Mouse (Mus musculus) regulatory T cell (primary cell): ENCODE results near the gene Tmem185b.

Source experiments
- in situ Hi-C: fragments of 300-600 bp; cut with MboI, MseI; formaldehyde crosslinking; loops from one replicate; pipeline ENCODE4 v1.15.1; 2025; ENCODE audit warnings: high pct_unique_total_duplicates

Tmem185b gene

DNA sequence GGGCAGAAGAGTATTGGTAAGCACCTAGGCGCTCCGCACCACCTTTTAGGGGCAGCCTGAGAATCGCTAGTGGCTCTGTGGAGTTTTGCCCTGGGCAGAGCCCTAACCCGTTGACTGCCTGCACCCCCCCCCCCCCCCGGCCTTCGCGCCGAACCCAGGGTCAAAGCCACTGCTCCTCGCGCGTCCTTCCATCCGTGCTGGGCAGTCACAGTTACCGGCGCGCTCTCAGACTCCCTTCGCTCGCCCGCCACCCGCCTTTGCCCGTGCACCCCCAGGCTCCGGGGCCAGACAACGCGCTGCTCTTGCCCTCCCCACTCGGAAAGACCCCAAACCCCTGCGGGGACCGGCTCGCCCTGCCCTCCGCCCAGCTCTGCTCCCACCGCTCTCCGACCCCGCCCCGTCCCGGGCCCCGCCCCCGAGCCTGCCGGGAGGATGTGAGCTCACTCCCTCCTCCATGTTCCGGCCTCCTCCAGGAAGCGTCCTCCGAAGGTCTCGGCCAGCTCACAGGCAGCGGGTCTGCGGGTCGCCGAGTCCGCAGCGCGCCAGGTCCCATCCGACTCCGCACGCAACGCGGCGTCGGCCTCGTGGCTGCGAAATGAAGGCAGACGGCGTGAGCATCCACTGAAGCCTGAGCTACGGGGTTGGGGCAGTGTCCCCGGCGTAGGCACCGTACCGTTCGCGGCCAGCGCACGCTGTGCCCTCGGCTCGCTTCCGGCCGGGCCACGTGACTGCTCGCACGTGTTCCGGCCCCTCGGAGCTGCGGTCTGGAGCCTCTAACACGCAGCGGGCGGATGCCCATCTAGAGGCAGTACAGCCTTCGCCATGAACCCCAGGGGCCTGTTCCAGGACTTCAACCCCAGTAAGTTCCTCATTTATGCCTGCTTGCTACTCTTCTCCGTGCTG, at the start of gene Tmem185b:
Gene Tmem185b (plus strand): TSS at position 472 of the 903 bp plus-strand sequence.
- in situ Hi-C loops, result no loop called here

DNA sequence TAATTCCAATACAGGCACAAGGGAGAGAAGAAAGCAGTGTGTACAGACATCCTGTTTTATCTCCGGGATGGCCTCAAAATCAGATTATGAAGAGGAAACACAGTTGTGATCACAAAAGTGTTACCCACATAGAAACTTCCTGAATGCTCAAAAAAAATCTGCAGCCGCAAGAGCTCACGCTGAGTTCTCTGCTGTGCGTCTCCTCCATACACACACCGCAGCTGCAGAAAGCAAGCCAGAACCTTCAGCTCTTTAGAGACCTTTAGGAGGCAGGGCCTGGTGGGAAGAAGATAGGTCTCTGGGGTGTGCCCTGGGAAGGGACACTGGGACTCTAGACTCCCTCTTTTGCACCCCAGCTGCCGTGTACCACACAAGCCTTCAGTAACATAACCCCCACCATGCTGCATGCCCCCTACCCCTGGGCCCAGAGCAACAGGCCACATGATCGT, 49.0 kb upstream of the Tmem185b start:
- in situ Hi-C loops, result loop anchor here (10.0 kb wide), 1 partner anchor 228 kb away; no protein-coding TSS in a partner anchor

DNA sequence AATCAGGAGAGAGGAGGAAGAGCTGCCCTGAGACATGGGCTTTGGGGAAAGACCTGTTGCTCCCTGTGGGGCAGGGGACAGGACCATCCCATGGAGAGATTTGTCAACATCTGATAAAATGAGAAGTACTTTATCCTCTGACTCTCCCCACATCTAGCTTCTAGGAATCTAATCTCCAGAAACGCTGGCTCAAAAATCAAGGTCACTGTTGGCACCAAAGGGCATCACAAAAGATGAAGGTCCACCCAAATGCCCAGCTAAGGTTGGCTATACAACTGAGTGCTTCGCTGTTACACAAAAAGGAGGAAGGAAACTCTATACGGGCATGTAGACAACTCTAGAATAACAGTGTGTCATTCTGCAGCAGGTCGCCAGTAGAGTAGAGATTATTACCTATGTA, 46.3 kb upstream of the Tmem185b start:
- in situ Hi-C loops, result loop anchor here (10.0 kb wide), 1 partner anchor 225 kb away; no protein-coding TSS in a partner anchor

DNA sequence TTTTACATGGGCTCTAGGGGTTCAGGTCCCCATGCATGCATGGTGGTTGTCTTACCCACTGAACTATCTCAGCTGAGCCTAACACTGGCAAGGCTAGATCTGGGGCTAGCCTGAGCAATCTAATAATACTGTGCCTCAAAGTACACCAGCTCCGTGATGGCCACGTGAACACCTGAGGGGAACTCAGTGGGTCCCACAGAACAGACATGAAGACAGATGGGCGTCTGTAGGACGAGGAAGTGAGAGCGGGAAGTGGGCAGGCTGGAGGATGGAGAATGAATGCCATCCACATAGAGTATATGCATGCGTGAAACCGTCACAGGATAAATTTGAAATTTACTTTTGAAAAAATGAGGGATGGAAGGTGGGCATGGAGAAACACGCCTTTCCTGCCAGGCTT, 45.3 kb upstream of the Tmem185b start:
- in situ Hi-C loops, result no loop called here

DNA sequence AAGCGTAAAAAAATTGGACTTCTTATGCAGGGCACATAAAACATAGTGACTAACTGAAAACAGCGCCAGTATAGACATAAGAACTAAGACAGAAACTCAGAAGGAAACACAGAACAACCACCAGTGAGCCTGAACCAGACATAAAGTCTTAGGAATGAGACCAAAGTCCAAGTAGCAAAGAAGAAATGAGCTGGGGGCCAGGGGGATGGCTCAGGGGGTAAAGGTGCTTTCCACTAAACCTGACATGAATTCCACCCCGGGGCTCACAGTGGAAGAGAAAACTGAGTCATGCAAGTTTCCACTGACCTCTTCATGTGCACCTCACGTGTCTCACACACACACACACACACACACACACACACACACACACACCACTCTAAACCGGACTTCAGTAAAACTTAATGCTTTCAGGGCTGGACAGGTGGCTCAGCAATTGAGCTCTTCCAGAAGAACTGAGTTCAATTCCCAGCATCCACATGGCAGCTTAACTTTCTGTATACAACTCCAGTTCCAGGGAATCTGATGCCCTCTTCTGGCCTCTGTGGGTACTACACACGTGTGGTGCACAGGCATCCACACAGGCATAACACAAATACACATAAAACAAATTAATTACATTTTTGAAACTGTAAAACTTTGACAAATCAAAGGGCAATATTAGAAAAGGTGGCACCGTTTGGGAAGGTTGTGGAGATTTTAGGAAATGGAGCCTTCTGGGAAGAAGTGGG, 44.6 kb upstream of the Tmem185b start:
- in situ Hi-C loops, result no loop called here

DNA sequence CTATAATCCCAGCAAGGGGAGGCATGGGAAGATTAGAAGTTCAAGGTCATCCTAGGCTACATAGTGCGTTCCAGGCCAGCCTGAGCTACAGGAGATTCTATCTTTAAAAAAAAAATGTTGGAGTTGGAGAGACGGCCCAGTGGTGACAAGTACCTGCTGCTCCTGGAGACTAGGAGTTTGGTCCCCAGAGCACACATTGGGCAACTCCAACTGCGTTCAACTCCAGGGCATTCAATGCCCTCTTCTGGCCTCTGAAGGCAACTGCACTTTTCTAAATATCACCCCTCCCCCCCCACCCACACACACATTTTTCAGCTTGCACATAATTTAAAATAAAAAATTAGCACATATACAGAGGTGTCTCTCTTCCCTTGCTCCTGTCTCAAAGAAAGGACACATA, 43.1 kb upstream of the Tmem185b start:
- in situ Hi-C loops, result no loop called here

DNA sequence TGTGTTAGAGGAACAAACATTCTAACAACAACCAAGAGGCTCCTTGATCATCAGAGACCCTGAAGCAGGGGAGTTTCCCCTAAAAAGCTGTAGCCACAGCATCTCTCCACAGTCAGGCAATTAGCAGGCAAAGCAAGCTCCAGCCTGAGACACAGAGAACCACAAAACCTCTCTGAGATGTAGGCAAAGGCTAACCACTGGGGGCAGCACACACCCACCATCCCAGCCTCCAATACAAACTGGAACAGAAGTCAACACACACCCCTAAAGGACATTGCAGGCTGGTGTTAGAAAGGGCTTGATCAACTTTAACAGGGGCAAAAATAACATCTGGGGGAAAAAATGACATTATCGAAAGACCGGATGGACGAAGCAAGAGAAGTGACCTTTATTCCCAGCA, 41.5 kb upstream of the Tmem185b start:
- in situ Hi-C loops, result no loop called here

DNA sequence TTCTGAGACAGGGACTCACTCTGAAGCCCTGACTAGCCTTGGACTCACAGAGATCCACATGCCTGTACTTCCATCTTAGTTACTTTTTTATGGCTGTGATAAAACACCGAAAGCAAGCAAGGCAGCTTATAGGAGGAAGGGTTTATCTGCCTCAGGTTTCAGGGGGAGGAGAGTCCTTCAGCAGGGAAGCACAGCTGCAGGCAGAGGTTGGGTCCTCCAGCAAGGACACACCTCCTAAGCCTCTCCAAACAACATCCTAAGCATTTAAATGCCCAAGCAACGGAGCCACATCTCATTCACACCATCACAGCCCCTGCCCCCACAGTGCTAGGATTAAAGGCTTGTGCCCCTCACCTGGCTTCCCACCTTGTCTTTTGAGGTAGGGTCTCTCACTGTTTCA, 40.1 kb upstream of the Tmem185b start:
- in situ Hi-C loops, result no loop called here

DNA sequence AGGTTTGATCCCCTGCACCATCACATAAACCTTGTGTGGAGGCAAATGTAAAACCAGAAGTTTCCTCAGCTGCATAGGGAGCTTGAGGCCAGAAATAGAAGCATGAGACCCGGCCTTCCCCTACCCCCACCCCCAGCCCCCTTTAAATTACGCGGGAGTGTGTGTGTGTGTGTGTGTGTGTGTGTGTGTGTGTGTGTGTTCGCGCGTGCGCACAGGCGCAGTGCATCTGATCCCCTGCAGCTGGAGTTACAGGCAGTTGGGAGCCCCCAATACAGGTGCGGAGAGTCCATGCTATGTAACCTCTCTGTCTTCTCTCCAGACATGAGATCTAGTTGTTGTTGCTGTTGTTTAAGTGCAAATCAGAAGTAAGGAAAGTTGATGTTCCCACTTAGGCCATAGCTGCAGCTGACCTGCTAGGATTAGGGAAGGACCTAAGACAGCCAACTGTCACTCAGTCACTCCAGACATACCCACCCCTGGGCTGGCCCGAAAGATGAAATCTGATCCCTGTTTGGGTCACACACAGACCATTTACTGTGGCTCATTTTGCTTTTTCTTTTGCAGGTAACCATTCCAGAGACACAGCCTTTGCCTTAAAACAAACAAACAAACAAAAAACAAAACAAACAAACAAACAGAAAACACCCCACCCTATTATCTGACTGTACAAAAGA, 37.9 kb upstream of the Tmem185b start:
- in situ Hi-C loops, result no loop called here

DNA sequence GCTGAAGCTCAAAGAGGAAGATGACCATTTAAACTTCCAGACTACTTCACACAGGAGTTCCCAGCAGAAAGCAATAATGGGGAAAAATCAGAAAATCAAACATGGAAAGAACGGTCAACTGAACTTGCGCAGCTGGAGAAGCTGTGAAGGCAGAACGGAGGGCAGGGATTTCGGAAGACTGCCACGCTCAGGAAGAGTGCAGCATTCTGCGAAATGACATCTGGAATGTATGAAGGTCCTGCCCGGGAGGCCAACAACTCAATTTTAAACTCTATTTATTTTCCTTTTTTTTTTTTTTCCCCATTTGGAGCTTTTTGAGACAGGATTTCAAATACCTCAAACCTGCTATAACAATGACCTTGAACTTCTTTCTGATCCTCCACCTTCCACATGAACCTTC, 35.2 kb upstream of the Tmem185b start:
- in situ Hi-C loops, result no loop called here

DNA sequence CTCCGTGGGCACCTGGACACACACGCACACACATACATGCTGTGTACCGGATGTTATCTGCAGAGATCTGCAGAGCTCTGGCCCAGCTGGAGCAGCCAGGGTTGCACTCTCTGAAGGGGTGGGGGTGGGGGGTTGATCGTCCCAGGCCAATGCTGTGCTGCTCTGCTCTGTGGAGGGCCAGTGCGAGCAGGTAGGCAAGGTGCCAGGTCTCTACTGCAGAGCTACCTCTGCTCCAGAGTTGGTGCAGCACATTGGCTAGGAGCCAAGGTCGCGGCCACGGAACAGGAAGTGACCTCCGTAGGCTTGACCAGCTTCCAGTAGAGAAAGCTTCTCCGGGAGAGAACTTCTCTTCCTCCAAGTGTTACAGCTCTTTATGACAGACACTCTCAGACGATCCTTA, 33.9 kb upstream of the Tmem185b start:
- in situ Hi-C loops, result no loop called here

DNA sequence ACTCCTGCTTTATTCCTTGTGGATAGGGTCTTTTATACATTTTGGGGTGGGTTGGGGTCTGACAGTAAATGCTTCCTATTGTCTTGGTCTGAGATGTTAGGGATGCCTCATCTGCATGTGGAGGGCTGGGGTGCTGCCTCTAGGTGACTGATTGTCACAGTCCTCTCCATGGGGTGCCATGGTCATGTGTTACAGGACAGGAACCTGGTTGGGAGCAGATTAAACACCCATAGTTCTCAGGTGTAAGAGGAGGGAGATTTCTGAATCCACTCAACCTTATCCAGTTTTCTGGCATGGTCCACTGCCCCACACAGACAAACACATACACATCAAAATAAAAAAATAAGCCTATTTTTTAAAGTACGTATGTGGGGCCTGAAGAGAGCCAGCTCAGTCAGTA, 33.5 kb upstream of the Tmem185b start:
- in situ Hi-C loops, result no loop called here

DNA sequence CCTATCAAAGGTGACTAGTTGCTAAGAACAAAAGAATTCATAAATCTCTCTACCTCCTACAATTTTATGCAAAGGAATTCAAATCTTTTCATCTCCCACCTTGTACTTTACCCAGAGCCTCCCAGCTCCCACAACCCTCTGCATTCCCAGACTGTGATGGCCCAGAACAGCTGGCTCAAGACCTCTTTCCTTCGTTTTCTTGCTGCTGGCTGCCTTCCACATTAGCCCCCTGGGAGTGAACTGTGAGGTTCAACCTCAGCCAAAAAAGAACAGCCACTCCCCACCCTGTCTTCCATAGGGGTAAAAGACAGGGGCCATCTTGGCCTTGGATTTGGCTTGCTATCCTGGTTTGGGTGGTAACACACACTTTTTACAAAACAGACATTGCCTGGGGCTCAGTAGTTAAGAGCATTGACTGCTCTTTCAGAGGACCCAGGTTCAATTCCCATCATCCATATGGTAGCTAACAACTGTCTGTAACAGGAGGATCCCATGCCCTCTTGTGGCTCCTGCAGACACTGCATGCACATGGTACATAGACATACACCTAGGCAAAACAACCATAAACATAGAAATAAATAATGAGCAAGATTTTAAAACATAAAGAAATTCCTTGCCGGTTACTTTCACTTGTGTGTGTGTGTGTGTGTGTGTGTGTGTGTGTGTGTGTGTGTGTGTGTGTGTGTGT, 31.8 kb upstream of the Tmem185b start:
- in situ Hi-C loops, result no loop called here

DNA sequence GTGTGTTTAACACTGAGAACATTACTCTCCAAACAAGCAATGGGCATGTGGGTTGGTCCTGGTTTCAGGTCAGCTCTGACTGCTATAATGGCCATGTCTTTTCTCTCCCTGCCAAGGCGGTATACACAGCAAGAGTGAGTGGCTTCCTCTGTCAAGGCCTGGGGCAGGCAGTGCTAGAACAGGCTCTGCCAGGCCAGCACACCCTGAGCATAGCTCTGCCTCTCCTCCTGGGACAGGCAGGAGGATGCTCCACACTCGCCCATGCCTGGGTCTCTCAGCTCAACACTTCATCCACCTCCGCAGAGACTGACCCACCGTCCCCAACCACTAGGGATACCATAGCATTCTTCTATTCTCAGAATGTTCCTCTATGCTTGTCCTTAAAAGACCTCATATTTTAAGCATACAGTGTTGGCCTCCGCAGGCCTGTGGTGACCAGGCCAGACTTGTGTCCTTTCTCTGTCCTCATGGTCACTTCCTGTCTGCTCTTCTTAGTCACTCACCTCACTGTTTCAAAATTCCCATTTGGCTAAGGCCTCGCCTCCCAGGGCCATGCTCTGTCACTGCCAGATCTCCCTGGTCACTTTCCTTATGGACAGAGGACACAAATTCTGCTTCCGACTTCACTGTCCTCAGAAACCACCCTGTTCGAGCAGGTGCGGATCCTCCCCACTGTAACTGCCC, 31.1 kb upstream of the Tmem185b start:
- in situ Hi-C loops, result no loop called here

DNA sequence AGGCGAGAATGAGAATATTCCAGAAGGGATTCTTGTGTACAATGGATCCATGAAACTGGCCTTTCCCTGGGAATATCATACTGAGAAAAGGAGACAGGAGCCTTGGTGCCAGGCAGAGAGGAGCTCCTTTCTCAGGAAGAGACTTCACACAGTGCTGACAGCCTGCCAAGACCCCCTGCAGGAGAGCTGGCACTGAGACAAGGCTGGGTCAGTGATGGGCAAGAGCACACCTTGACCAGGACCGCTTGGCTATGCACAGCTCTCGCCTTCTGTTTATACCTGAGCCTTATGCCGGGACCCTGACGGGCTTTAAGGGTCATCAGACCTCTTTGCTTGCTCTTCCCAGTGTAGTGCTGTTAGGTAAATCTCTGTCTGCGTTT, 30.6 kb upstream of the Tmem185b start:
- in situ Hi-C loops, result no loop called here

DNA sequence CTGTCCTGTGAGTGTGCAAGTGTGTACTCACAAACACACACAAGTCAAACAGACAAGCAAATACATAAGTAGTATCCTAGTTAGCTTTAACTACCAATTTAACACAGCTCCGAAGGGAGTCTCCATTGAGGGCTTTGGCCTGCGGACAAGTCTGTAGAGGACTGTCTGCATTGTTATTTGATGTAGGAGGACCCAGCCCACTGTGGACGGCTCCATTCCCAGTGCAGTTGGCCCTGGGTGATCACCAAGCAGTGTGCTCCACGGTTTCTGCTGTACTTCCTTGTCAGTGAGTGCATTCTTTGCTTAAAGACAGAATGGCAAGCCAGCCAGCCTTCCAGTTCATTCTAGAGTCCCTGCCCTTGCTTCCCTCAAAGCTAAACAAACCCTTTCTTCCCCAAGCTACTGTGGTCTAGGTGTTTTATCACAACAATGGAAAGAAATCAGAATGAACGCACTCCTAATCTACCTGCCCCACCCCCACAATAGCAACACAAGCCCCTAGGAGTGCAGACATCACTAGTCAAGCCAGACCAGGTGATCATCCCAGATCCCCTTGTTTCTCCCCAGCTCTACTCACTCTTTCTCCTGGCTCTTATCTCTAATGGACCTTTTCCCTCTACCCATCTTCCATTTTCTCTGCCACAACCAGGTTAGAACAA, 28.5 kb upstream of the Tmem185b start:
- in situ Hi-C loops, result no loop called here

DNA sequence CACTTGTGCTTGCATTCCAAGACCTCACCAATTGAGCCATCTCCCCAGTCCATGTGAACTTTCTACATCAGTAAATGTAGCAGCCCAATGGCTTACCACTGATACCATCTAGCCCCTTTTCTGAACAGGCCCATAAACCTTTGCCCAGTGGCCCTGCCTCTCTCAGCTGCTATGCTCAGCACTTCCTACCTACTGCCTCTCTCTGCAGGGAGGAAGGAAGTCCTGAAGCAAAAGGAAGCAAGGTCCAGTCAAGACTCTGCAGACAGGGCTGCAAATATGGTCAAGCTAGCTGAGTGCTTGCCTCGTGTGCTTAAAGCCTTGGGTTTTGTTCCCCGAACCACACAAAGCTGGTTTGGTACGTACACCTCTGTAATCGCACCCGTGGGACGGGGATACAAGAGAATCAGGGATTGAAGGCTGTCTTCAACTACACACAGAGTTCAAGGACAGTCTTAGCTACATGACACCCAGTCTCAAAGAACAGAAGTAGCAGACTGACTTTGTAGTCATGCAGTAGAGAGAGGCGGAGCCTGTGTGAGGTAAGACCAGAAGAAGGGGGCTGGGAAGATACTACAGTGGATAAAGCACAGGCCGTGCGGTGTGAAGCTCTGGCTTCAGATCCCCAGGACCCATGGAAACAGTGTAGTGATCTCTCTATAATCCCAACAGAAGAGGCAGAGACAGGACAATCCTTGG, 27.3 kb upstream of the Tmem185b start:
- in situ Hi-C loops, result no loop called here

DNA sequence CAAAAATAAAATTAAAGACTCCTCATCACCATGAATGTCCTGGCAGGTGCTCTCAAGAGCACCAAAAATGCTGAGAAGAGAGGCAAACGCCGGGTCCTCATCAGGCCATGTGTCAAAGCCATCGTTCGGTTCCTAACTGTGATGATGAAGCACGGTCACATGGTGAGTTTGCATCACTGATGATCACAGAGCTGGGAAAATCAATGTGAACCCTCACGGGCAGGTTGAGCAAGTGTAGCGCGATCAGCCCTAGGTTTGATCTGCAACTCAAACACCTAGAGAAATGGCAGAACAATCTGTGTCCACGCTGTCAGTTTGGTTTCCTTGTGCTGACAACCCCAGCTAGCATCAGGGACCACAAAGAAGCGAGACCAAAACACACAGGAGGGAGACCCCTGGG, 26.5 kb upstream of the Tmem185b start:
- in situ Hi-C loops, result no loop called here

DNA sequence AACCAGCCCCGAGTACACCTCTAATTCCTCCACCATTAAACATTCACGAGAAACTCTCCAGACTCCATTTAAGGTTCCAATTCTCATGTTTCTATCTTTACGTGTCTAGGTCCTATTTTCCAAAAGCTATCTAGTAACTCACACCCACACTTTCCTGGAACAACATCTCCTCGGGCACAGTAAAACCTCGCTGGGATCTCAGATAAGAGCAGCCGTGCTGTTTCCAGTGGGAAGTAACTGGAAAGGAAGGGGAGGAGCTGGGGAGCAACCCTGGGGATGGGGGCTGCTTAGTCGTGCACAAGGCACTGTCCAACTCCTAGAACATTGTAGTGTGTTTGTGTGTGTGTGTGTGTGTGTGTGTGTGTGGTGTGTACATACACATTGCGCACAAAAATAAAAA, 24.1 kb upstream of the Tmem185b start:
- in situ Hi-C loops, result loop anchor here (25.0 kb wide), 1 partner anchor 1935 kb away; the partner anchor contains the start of gene Ccdc93

DNA sequence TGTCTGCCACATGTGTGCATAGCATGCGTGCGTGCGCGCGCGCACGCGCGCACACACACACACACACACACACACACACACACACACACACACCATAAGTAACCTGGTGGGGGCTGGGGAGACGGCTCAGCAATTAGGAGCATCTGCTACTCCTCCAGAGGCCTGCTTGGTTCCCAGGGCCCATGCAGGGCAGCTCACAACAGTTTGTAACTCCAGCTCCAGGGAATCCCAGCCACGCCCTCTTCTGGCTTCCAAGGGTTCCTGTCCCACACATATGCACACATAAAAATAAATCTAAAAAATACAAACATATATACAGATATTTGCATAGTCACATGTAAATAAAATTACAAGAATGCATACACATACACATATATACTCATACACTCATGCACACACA, 23.2 kb upstream of the Tmem185b start:
- in situ Hi-C loops, result loop anchor here (25.0 kb wide), 1 partner anchor 1935 kb away; the partner anchor contains the start of gene Ccdc93
